Mouse (Mus musculus) MEL (cell line): ENCODE measurements around the gene Klhl36. TPM values are rescaled to one million over a fixed set of nuclear protein-coding genes. Genes with fewer than 3 reads are reported as not detected.

Source experiments
- DNase-seq: peaks from one replicate; pipeline ENCODE4 v3.0.0; 2011; ENCODE audit warnings: low read depth, low spot score
- H3K27ac ChIP-seq: 2 replicates; pipeline ENCODE4 v1.5.1; 2012; ENCODE audit warnings: low read depth, mild to moderate bottlenecking, control low read depth, low read length, moderate library complexity; ENCODE audit not compliant: control insufficient read depth
- H3K27me3 ChIP-seq, 2 experiments: fragments of 150-350 bp in 1 of 2; sonication (generic) in 1 of 2; 2 replicates each; pipeline ENCODE4 v1.6.1; 2012; ENCODE audit warnings: low read length in 2 of 2, mild to moderate bottlenecking in 2 of 2, improper control_type of control experiment in 1 of 2, moderate library complexity in 1 of 2; ENCODE audit not compliant: insufficient read depth in 2 of 2, control insufficient read depth in 1 of 2
- H3K36me3 ChIP-seq, 2 experiments: 2 replicates each; pipeline ENCODE4 v1.6.1; 2012 to 2014; ENCODE audit warnings: low read length in 2 of 2, improper control_type of control experiment in 1 of 2, inconsistent platforms in 1 of 2, mild to moderate bottlenecking in 1 of 2; ENCODE audit not compliant: insufficient read depth in 2 of 2, control insufficient read depth in 1 of 2
- H3K4me1 ChIP-seq, 2 experiments: fragments of 150-350 bp in 1 of 2; sonication (generic) in 1 of 2; 2 replicates each; pipeline ENCODE4 v1.6.1; 2012; ENCODE audit warnings: low read length in 2 of 2, improper control_type of control experiment in 1 of 2, mild to moderate bottlenecking in 1 of 2; ENCODE audit not compliant: insufficient read depth in 2 of 2, control insufficient read depth in 1 of 2
- H3K4me3 ChIP-seq, 2 experiments: fragments of 150-350 bp in 1 of 2; sonication (generic) in 1 of 2; 2 replicates each; pipeline ENCODE4 v1.5.1; 2012; ENCODE audit warnings: low read depth in 2 of 2, low read length in 2 of 2, mild to moderate bottlenecking in 2 of 2, moderate library complexity in 2 of 2, control low read depth in 1 of 2, improper control_type of control experiment in 1 of 2; ENCODE audit not compliant: control insufficient read depth in 1 of 2, insufficient read depth in 1 of 2
- H3K79me2 ChIP-seq: 2 replicates; pipeline ENCODE4 v1.6.1; 2012; ENCODE audit warnings: mild to moderate bottlenecking, low read length, moderate library complexity; ENCODE audit not compliant: control insufficient read depth, poor library complexity, insufficient read depth
- H3K9ac ChIP-seq: 2 replicates; pipeline ENCODE4 v1.6.1; 2012; ENCODE audit warnings: low read depth, mild to moderate bottlenecking, control low read depth, low read length, moderate library complexity; ENCODE audit not compliant: control insufficient read depth, poor library complexity, severe bottlenecking
- H3K9me3 ChIP-seq: fragments of 150-350 bp; sonication (generic); replicated peaks from 2 replicates; pipeline ENCODE4 v1.6.1; 2012; ENCODE audit warnings: mild to moderate bottlenecking, low read length, improper control_type of control experiment, moderate library complexity; ENCODE audit not compliant: insufficient read depth
- BHLHE40 ChIP-seq: IDR thresholded peaks from 2 replicates; pipeline ENCODE4 v1.6.1; 2012; ENCODE audit warnings: low read depth, mild to moderate bottlenecking, inconsistent platforms, low read length, improper control_type of control experiment, borderline replicate concordance
- CHD1 ChIP-seq: IDR thresholded peaks from 2 replicates; pipeline ENCODE4 v1.6.1; 2012; ENCODE audit warnings: low read depth, mild to moderate bottlenecking, inconsistent platforms, low read length, improper control_type of control experiment
- CHD2 ChIP-seq: IDR thresholded peaks from 2 replicates; pipeline ENCODE4 v1.6.1; 2011; ENCODE audit warnings: low read length, improper control_type of control experiment
- CTCF ChIP-seq, 3 experiments: IDR thresholded peaks in 2 of 3; conservative IDR thresholded peaks in 1 of 3; 2 replicates each; pipeline ENCODE4 v1.5.1; 2011 to 2012; ENCODE audit warnings: low read length in 3 of 3, low read depth in 2 of 3, mild to moderate bottlenecking in 2 of 3, improper control_type of control experiment in 1 of 3, inconsistent platforms in 1 of 3, mixed read lengths in 1 of 3, moderate library complexity in 1 of 3; ENCODE audit not compliant: control insufficient read depth in 1 of 3, insufficient read depth in 1 of 3, poor library complexity in 1 of 3, severe bottlenecking in 1 of 3
- E2F4 ChIP-seq: IDR thresholded peaks from 2 replicates; pipeline ENCODE4 v1.6.1; 2011; ENCODE audit warnings: low read depth, low read length, improper control_type of control experiment, borderline replicate concordance
- ELF1 ChIP-seq: IDR thresholded peaks from 2 replicates; pipeline ENCODE4 v1.6.1; 2014; ENCODE audit warnings: low read depth, mild to moderate bottlenecking, inconsistent platforms, low read length, improper control_type of control experiment, moderate library complexity
- EP300 ChIP-seq, 2 experiments: IDR thresholded peaks; 2 replicates each; pipeline ENCODE4 v1.6.1; 2011; ENCODE audit warnings: improper control_type of control experiment in 2 of 2, low read length in 2 of 2, low read depth in 1 of 2, mild to moderate bottlenecking in 1 of 2
- ETS1 ChIP-seq: IDR thresholded peaks from 2 replicates; pipeline ENCODE4 v1.6.1; 2012; ENCODE audit warnings: low read depth, mild to moderate bottlenecking, inconsistent platforms, low read length, improper control_type of control experiment, moderate library complexity
- GABPA ChIP-seq: IDR thresholded peaks from 2 replicates; pipeline ENCODE4 v1.6.1; 2012; ENCODE audit warnings: low read depth, mild to moderate bottlenecking, inconsistent platforms, low read length, improper control_type of control experiment, moderate library complexity
- GATA1 ChIP-seq: IDR thresholded peaks from 2 replicates; pipeline ENCODE4 v1.6.1; 2011; ENCODE audit warnings: low read depth, low read length, improper control_type of control experiment
- HCFC1 ChIP-seq: IDR thresholded peaks from 2 replicates; pipeline ENCODE4 v1.6.1; 2012; ENCODE audit warnings: low read depth, mild to moderate bottlenecking, inconsistent platforms, low read length, improper control_type of control experiment, moderate library complexity
- KAT2A ChIP-seq: conservative IDR thresholded peaks from 2 replicates; pipeline ENCODE4 v1.6.1; 2012; ENCODE audit warnings: low read depth, low read length, improper control_type of control experiment, inconsistent platforms
- MAFK ChIP-seq: IDR thresholded peaks from 2 replicates; pipeline ENCODE4 v1.6.1; 2011; ENCODE audit warnings: low read depth, mild to moderate bottlenecking, low read length, improper control_type of control experiment, borderline replicate concordance
- MAX ChIP-seq: IDR thresholded peaks from 2 replicates; pipeline ENCODE4 v1.6.1; 2011; ENCODE audit warnings: low read length, improper control_type of control experiment
- MAZ ChIP-seq: IDR thresholded peaks from 2 replicates; pipeline ENCODE4 v1.6.1; 2012; ENCODE audit warnings: low read depth, mild to moderate bottlenecking, inconsistent platforms, low read length, improper control_type of control experiment
- MXI1 ChIP-seq: IDR thresholded peaks from 2 replicates; pipeline ENCODE4 v1.6.1; 2011; ENCODE audit warnings: mild to moderate bottlenecking, low read depth, low read length, improper control_type of control experiment
- MYB ChIP-seq: IDR thresholded peaks from 2 replicates; pipeline ENCODE4 v1.6.1; 2011; ENCODE audit warnings: mild to moderate bottlenecking, low read depth, low read length, improper control_type of control experiment
- MYC ChIP-seq: IDR thresholded peaks from 2 replicates; pipeline ENCODE4 v1.6.1; 2011; ENCODE audit warnings: low read depth, mild to moderate bottlenecking, low read length, improper control_type of control experiment, moderate library complexity
- NELFE ChIP-seq: IDR thresholded peaks from 2 replicates; pipeline ENCODE4 v1.6.1; 2011; ENCODE audit warnings: low read depth, low read length, improper control_type of control experiment
- NRF1 ChIP-seq: IDR thresholded peaks from 2 replicates; pipeline ENCODE4 v1.6.1; 2014; ENCODE audit warnings: low read depth, mild to moderate bottlenecking, inconsistent platforms, low read length, improper control_type of control experiment, moderate library complexity; ENCODE audit not compliant: poor library complexity, insufficient read depth, severe bottlenecking
- POLR2A ChIP-seq, 2 experiments: IDR thresholded peaks; 2 replicates each; pipeline ENCODE4 v1.6.1; 2011 to 2012; ENCODE audit warnings: low read length in 2 of 2, mild to moderate bottlenecking in 2 of 2, control low read depth in 1 of 2, improper control_type of control experiment in 1 of 2, low read depth in 1 of 2, moderate library complexity in 1 of 2; ENCODE audit not compliant: control insufficient read depth in 1 of 2, insufficient read depth in 1 of 2, poor library complexity in 1 of 2
- POLR2AphosphoS2 ChIP-seq: IDR thresholded peaks from 2 replicates; pipeline ENCODE4 v1.6.1; 2011; ENCODE audit warnings: low read length, improper control_type of control experiment
- POLR2AphosphoS5 ChIP-seq: IDR thresholded peaks from 2 replicates; pipeline ENCODE4 v1.6.1; 2012; ENCODE audit warnings: low read depth, borderline replicate concordance, mild to moderate bottlenecking, inconsistent platforms, low read length, moderate library complexity, mixed read lengths
- RAD21 ChIP-seq: IDR thresholded peaks from 2 replicates; pipeline ENCODE4 v1.6.1; 2011; ENCODE audit warnings: mild to moderate bottlenecking, low read depth, low read length, improper control_type of control experiment
- RCOR1 ChIP-seq: IDR thresholded peaks from 2 replicates; pipeline ENCODE4 v1.6.1; 2012; ENCODE audit warnings: low read depth, mild to moderate bottlenecking, inconsistent platforms, low read length, improper control_type of control experiment
- SIN3A ChIP-seq: IDR thresholded peaks from 2 replicates; pipeline ENCODE4 v1.6.1; 2012; ENCODE audit warnings: low read length, improper control_type of control experiment, inconsistent platforms
- TAL1 ChIP-seq: IDR thresholded peaks from 2 replicates; pipeline ENCODE4 v1.6.1; 2012; ENCODE audit warnings: mild to moderate bottlenecking, inconsistent platforms, low read length, moderate library complexity, mixed read lengths
- TBP ChIP-seq: IDR thresholded peaks from 2 replicates; pipeline ENCODE4 v1.8.0; 2011; ENCODE audit warnings: low read depth, low read length, improper control_type of control experiment
- TCF12 ChIP-seq: IDR thresholded peaks from 2 replicates; pipeline ENCODE4 v1.6.1; 2014; ENCODE audit warnings: low read depth, mild to moderate bottlenecking, inconsistent platforms, low read length, improper control_type of control experiment, moderate library complexity
- UBTF ChIP-seq: IDR thresholded peaks from 2 replicates; pipeline ENCODE4 v1.6.1; 2012; ENCODE audit warnings: low read depth, mild to moderate bottlenecking, inconsistent platforms, low read length, improper control_type of control experiment, moderate library complexity, borderline replicate concordance; ENCODE audit not compliant: insufficient read depth
- USF1 ChIP-seq: IDR thresholded peaks from 2 replicates; pipeline ENCODE4 v1.6.1; 2014; ENCODE audit warnings: low read depth, mild to moderate bottlenecking, inconsistent platforms, low read length, improper control_type of control experiment, moderate library complexity
- USF2 ChIP-seq, 2 experiments: IDR thresholded peaks; 2 replicates each; pipeline ENCODE4 v1.6.1; 2011 to 2012; ENCODE audit warnings: improper control_type of control experiment in 2 of 2, low read length in 2 of 2, borderline replicate concordance in 1 of 2, inconsistent platforms in 1 of 2, low read depth in 1 of 2, mild to moderate bottlenecking in 1 of 2; ENCODE audit not compliant: insufficient read depth in 1 of 2
- ZC3H11A ChIP-seq: IDR thresholded peaks from 2 replicates; pipeline ENCODE4 v1.6.1; 2012; ENCODE audit warnings: low read depth, mild to moderate bottlenecking, inconsistent platforms, low read length, improper control_type of control experiment
- ZKSCAN1 ChIP-seq: IDR thresholded peaks from 2 replicates; pipeline ENCODE4 v1.6.1; 2012; ENCODE audit warnings: low read depth, mild to moderate bottlenecking, inconsistent platforms, low read length, improper control_type of control experiment, moderate library complexity
- ZMIZ1 ChIP-seq: IDR thresholded peaks from 2 replicates; pipeline ENCODE4 v1.6.1; 2012; ENCODE audit warnings: low read depth, mild to moderate bottlenecking, inconsistent platforms, low read length, improper control_type of control experiment, moderate library complexity
- ZNF384 ChIP-seq: IDR thresholded peaks from 2 replicates; pipeline ENCODE4 v1.6.1; 2012; ENCODE audit warnings: low read depth, mild to moderate bottlenecking, inconsistent platforms, low read length, improper control_type of control experiment
- polyA plus RNA-seq, 2 experiments: library from polyadenylated mRNA; stranded (reverse) in 1 of 2; unstranded in 1 of 2; fragments of >175 nt in 1 of 2; fragments of >200 nt in 1 of 2; gene quantifications; 2 replicates each; pipeline versions ENCODE4 v1.2.1 to v1.2.4; 2012; ENCODE audit warnings: low replicate concordance in 2 of 2, low read depth in 1 of 2; ENCODE audit not compliant: insufficient read length in 2 of 2, insufficient read depth in 1 of 2, missing spikeins in 1 of 2
- total RNA-seq: library from RNA; depleted of rRNA; stranded (reverse); fragments of 300-350 nt; gene quantifications from 2 replicates; pipeline ENCODE4 v1.2.3, GENCODE M21; 2012; rRNA removed

Klhl36 gene
- total RNA-seq: 4.5 and 4.6 TPM in 2 replicates
- polyA plus RNA-seq: 1 to 10 TPM in 1 of 2 experiments, not detected in 1; 6.6 TPM

GRCm38 (mm10) chr8:119861706-119862389 is at the start of gene Klhl36:
Gene Klhl36 (plus strand): TSS chr8:119862266.
- Histone ChIP-seq H3K4me1 (peaks cover 2 to 16% of the 10 kb centered on the region in 2 experiments), H3K9ac (peak within 1 kb of the TSS; percentile 72), H3K27me3 (no peaks in the 10 kb centered on the region), H3K36me3 (peaks cover 0 to 2% of the 10 kb centered on the region in 2 experiments; a peak in 1 of 4 replicates), H3K79me2 (no peaks in the 10 kb centered on the region; the same call in 1 of the 2 replicates), H3K27ac (no peak within 1 kb of the TSS), H3K4me3 (peak within 1 kb of the TSS; percentile 67 to 94), H3K9me3 (no peaks in the 10 kb centered on the region)
- DNase-seq: peak; percentile 93
- TF ChIP-seq RCOR1: no peak
- peak; percentile 66 for TF ChIP-seq NELFE
- TF ChIP-seq KAT2A: no peak
- TF ChIP-seq GATA1: no peak
- TF ChIP-seq TCF12: peak; percentile 27
- no peak for TF ChIP-seq TAL1
- peak; percentile 52; the same call in 1 of the 2 replicates for TF ChIP-seq MXI1
- TF ChIP-seq CTCF (IDR thresholded peaks at IDR 0.05 in 2 of 3, conservative IDR thresholded peaks at IDR 0.05 in 1 of 3; ENCODE audit: control insufficient read depth in 1 of 3, insufficient read depth in 1 of 3, low read depth in 2 of 3, low read length in 3 of 3, poor library complexity in 1 of 3, severe bottlenecking in 1 of 3): no peak
- peak; percentile 29; the same call in 1 of the 2 replicates for TF ChIP-seq POLR2AphosphoS2
- no peak for TF ChIP-seq ETS1
- no peak for TF ChIP-seq ZMIZ1
- TF ChIP-seq CHD2: no peak
- TF ChIP-seq BHLHE40: no peak
- no peak for TF ChIP-seq ZC3H11A
- TF ChIP-seq SIN3A: peak; percentile 28; the same call in 1 of the 2 replicates
- no peak for TF ChIP-seq MAX
- no peak for TF ChIP-seq MYC
- no peak for TF ChIP-seq MAFK
- TF ChIP-seq POLR2AphosphoS5: no peak
- no peak for TF ChIP-seq RAD21
- TF ChIP-seq UBTF: 0 out of 2 replicates have a peak, but pooled peaks have one; percentile 41
- TF ChIP-seq ZNF384: no peak
- 0 out of 2 replicates have a peak, but pooled peaks have one; percentile 17 for TF ChIP-seq NRF1
- no peak for TF ChIP-seq USF1
- TF ChIP-seq HCFC1: no peak
- no peak for TF ChIP-seq MYB
- no peak for TF ChIP-seq USF2 (IDR thresholded peaks at IDR 0.05; ENCODE audit: borderline replicate concordance in 1 of 2, insufficient read depth in 1 of 2, low read depth in 1 of 2, low read length in 2 of 2)
- peak; percentile 49 to 64; a peak in 2 of 4 replicates for TF ChIP-seq POLR2A (IDR thresholded peaks at IDR 0.05; ENCODE audit: control insufficient read depth in 1 of 2, insufficient read depth in 1 of 2, low read depth in 1 of 2, low read length in 2 of 2, poor library complexity in 1 of 2)
- no peak; the same call in 1 of the 2 replicates for TF ChIP-seq MAZ
- no peak for TF ChIP-seq TBP
- TF ChIP-seq CHD1: no peak
- no peak for TF ChIP-seq E2F4
- no peak for TF ChIP-seq GABPA
- no peak for TF ChIP-seq EP300 (IDR thresholded peaks at IDR 0.05; ENCODE audit: low read depth in 1 of 2, low read length in 2 of 2)
- TF ChIP-seq ELF1: peak; percentile 60
- no peak for TF ChIP-seq ZKSCAN1
